Mouse (Mus musculus): ENCODE data around the gene H2afy. TPM values are rescaled to one million over a fixed set of nuclear protein-coding genes. Genes with fewer than 3 reads are reported as not detected.
A peak's percentile ranks its signal among the peaks of the same experiment; 100 is the strongest.

Gene H2afy
- polyA plus RNA-seq, 1 experiment from 2014 or later, result 244 TPM

- H3K27ac ChIP-seq (replicated peaks), result no peak overlapping the region
- H3K9me3 ChIP-seq (replicated peaks), result no peaks in the 10 kb centered on the region
- no peak for ATAC-seq (ENCODE audit: low FRiP score)
Observed at GRCm38 (mm10) chr13:56084146-56084905, 51.8 kb downstream of the H2afy start.

GRCm38 (mm10) chr13:56081656-56082055 lies 54.5 kb downstream of the H2afy start:
- Histone ChIP-seq H3K4me2 (no peak overlapping the region), H3K27me3 (replicated peaks) (no peaks in the 10 kb centered on the region), H3K4me3 (replicated peaks) (no peak overlapping the region), H3K4me1 (peaks cover 15% of the 10 kb centered on the region), H3K36me3 (peaks cover 52% of the 10 kb centered on the region), H3K9me3 (replicated peaks) (no peaks in the 10 kb centered on the region), H3K9ac (replicated peaks) (no peak overlapping the region), H3K27ac (replicated peaks) (0 out of 2 replicates have a peak overlapping the region, but pooled peaks have one; percentile 9)
- ATAC-seq (ENCODE audit: low FRiP score), result no peak
- 69% methylated on average over 5 of the region's 5 CpGs for WGBS

More at GRCm38 (mm10) chr13:56084146-56084905, 51.8 kb downstream of the H2afy start:
- Histone ChIP-seq H3K4me2 (no peak overlapping the region), H3K4me1 (peaks cover 14% of the 10 kb centered on the region), H3K27me3 (replicated peaks) (no peaks in the 10 kb centered on the region), H3K36me3 (peaks cover 61% of the 10 kb centered on the region), H3K4me3 (replicated peaks) (no peak overlapping the region), H3K9ac (replicated peaks) (no peak overlapping the region)
- WGBS, result 90% methylated on average over 20 of the region's 20 CpGs

- Histone ChIP-seq H3K9me3 (replicated peaks) (no peaks in the 10 kb centered on the region), H3K27me3 (replicated peaks) (no peaks in the 10 kb centered on the region), H3K4me3 (replicated peaks) (no peak overlapping the region), H3K27ac (replicated peaks) (peak overlapping the region; percentile 28; the same call in 1 of the 2 replicates), H3K36me3 (peaks cover 63% of the 10 kb centered on the region), H3K4me2 (no peak overlapping the region), H3K4me1 (peaks cover 16% of the 10 kb centered on the region), H3K9ac (replicated peaks) (no peak overlapping the region)
- 92% methylated on average over 2 of the region's 2 CpGs for WGBS
- no peak for ATAC-seq (ENCODE audit: low FRiP score)
Observed at GRCm38 (mm10) chr13:56079616-56080015, 56.5 kb downstream of the H2afy start.

- no peak overlapping the region for H3K4me3 ChIP-seq (replicated peaks)
- no peak overlapping the region for H3K9ac ChIP-seq (replicated peaks)
- ATAC-seq (ENCODE audit: low FRiP score), result peak; percentile 49; the same call in 1 of the 2 replicates
- H3K4me1 ChIP-seq, result peaks cover 23% of the 10 kb centered on the region
- H3K9me3 ChIP-seq (replicated peaks), result no peaks in the 10 kb centered on the region
- 28% methylated on average over 17 of the region's 17 CpGs for WGBS
- no peak overlapping the region for H3K4me2 ChIP-seq
- 0 out of 2 replicates have a peak overlapping the region, but pooled peaks have one; percentile 14 for H3K27ac ChIP-seq (replicated peaks)
- no peaks in the 10 kb centered on the region for H3K27me3 ChIP-seq (replicated peaks)
- peaks cover 57% of the 10 kb centered on the region for H3K36me3 ChIP-seq
Observed at GRCm38 (mm10) chr13:56078724-56079262, 57.4 kb downstream of the H2afy start.

- H3K27me3 ChIP-seq (replicated peaks), result no peaks in the 10 kb centered on the region
- H3K4me3 ChIP-seq (replicated peaks), result no peak overlapping the region
- no peak overlapping the region for H3K9ac ChIP-seq (replicated peaks)
- H3K4me2 ChIP-seq, result no peak overlapping the region
- H3K9me3 ChIP-seq (replicated peaks), result no peaks in the 10 kb centered on the region
- peaks cover 38% of the 10 kb centered on the region for H3K36me3 ChIP-seq
- no peak for ATAC-seq (ENCODE audit: low FRiP score)
- peaks cover 29% of the 10 kb centered on the region for H3K4me1 ChIP-seq
- 91% methylated on average over 8 of the region's 8 CpGs for WGBS
- H3K27ac ChIP-seq (replicated peaks), result no peak overlapping the region
Observed at GRCm38 (mm10) chr13:56075930-56076329, 60.2 kb downstream of the H2afy start.

GRCm38 (mm10) chr13:56073186-56073585 lies 63.0 kb downstream of the H2afy start:
- no peak for ATAC-seq (ENCODE audit: low FRiP score)
- no peaks in the 10 kb centered on the region for H3K9me3 ChIP-seq (replicated peaks)
- no peak overlapping the region for H3K27ac ChIP-seq (replicated peaks)
- H3K4me2 ChIP-seq, result no peak overlapping the region
- peaks cover 22% of the 10 kb centered on the region for H3K36me3 ChIP-seq
- H3K4me3 ChIP-seq (replicated peaks), result no peak overlapping the region
- WGBS, result 83% methylated on average over 5 of the region's 5 CpGs
- peaks cover 15% of the 10 kb centered on the region for H3K4me1 ChIP-seq
- H3K9ac ChIP-seq (replicated peaks), result no peak overlapping the region
- H3K27me3 ChIP-seq (replicated peaks), result no peaks in the 10 kb centered on the region

GRCm38 (mm10) chr13:56072268-56072607 lies 63.9 kb downstream of the H2afy start:
- Histone ChIP-seq H3K27ac (replicated peaks) (peak overlapping the region; percentile 9; the same call in 1 of the 2 replicates), H3K27me3 (replicated peaks) (0 out of 2 replicates have a peak, but pooled peaks cover 2% of the 10 kb centered on the region), H3K36me3 (peaks cover 18% of the 10 kb centered on the region), H3K9ac (replicated peaks) (no peak overlapping the region), H3K9me3 (replicated peaks) (no peaks in the 10 kb centered on the region), H3K4me3 (replicated peaks) (no peak overlapping the region), H3K4me1 (peaks cover 13% of the 10 kb centered on the region), H3K4me2 (no peak overlapping the region)
- 17% methylated on average over 4 of the region's 4 CpGs for WGBS
- peak; percentile 42 for ATAC-seq (ENCODE audit: low FRiP score)

GRCm38 (mm10) chr13:56071586-56072267 lies 64.4 kb downstream of the H2afy start:
- Histone ChIP-seq H3K9ac (replicated peaks) (no peak overlapping the region), H3K36me3 (peaks cover 15% of the 10 kb centered on the region), H3K9me3 (replicated peaks) (no peaks in the 10 kb centered on the region), H3K27ac (replicated peaks) (no peak overlapping the region), H3K27me3 (replicated peaks) (0 out of 2 replicates have a peak, but pooled peaks cover 2% of the 10 kb centered on the region), H3K4me3 (replicated peaks) (no peak overlapping the region), H3K4me2 (no peak overlapping the region), H3K4me1 (peaks cover 13% of the 10 kb centered on the region)
- no peak for ATAC-seq (ENCODE audit: low FRiP score)
- 61% methylated on average over 16 of the region's 16 CpGs for WGBS

GRCm38 (mm10) chr13:56069643-56070042 lies 66.5 kb downstream of the H2afy start:
- Histone ChIP-seq H3K4me2 (no peak overlapping the region), H3K36me3 (no peaks in the 10 kb centered on the region; the same call in 1 of the 2 replicates), H3K27ac (replicated peaks) (no peak overlapping the region), H3K27me3 (replicated peaks) (0 out of 2 replicates have a peak, but pooled peaks cover 2% of the 10 kb centered on the region), H3K4me1 (peaks cover 18% of the 10 kb centered on the region), H3K4me3 (replicated peaks) (no peak overlapping the region), H3K9ac (replicated peaks) (no peak overlapping the region), H3K9me3 (replicated peaks) (no peaks in the 10 kb centered on the region)
- no peak for ATAC-seq (ENCODE audit: low FRiP score)
- 73% methylated on average over 6 of the region's 6 CpGs for WGBS

- peaks cover 11% of the 10 kb centered on the region for H3K4me1 ChIP-seq
- H3K36me3 ChIP-seq, result no peaks in the 10 kb centered on the region
- H3K4me3 ChIP-seq (replicated peaks), result no peak overlapping the region
- H3K4me2 ChIP-seq, result no peak overlapping the region
- H3K9me3 ChIP-seq (replicated peaks), result no peaks in the 10 kb centered on the region
- 40% methylated on average over 4 of the region's 4 CpGs for WGBS
- ATAC-seq (ENCODE audit: low FRiP score), result no peak
- H3K9ac ChIP-seq (replicated peaks), result no peak overlapping the region
- H3K27me3 ChIP-seq (replicated peaks), result 0 out of 2 replicates have a peak, but pooled peaks cover 2% of the 10 kb centered on the region
- H3K27ac ChIP-seq (replicated peaks), result no peak overlapping the region
Observed at GRCm38 (mm10) chr13:56068517-56068916, 67.6 kb downstream of the H2afy start.

GRCm38 (mm10) chr13:56066904-56067303 lies 69.3 kb downstream of the H2afy start:
- no peaks in the 10 kb centered on the region for H3K9me3 ChIP-seq (replicated peaks)
- 82% methylated on average over 2 of the region's 2 CpGs for whole genome bisulfite sequencing
- H3K4me3 ChIP-seq (replicated peaks), result no peak overlapping the region
- H3K4me2 ChIP-seq, result no peak overlapping the region
- no peak for ATAC-seq (ENCODE audit: low FRiP score)
- H3K27ac ChIP-seq (replicated peaks), result no peak overlapping the region
- no peak overlapping the region for H3K9ac ChIP-seq (replicated peaks)
- 0 out of 2 replicates have a peak, but pooled peaks cover 4% of the 10 kb centered on the region for H3K27me3 ChIP-seq (replicated peaks)
- H3K4me1 ChIP-seq, result peaks cover 9% of the 10 kb centered on the region
- no peaks in the 10 kb centered on the region for H3K36me3 ChIP-seq

Measured in neural tube, embryonic 15.5 days (tissue).